Mouse (Mus musculus) thymus, adult 18-20 months (tissue): ENCODE results near the gene Atp2a1.
A peak's percentile ranks its signal among the peaks of the same experiment; 100 is the strongest.

Experiments
- DNase-seq, 2 experiments: peaks; one replicate each; pipeline ENCODE4 v3.0.0; 2022; ENCODE audit warnings: mixed read lengths in 2 of 2

Atp2a1 gene

GRCm38 (mm10) chr7:126448481-126448880 is 14.4 kb downstream of the Atp2a1 start:
- no peak for DNase-seq

- DNase-seq, result no peak
These were observed 16.7 kb downstream of the Atp2a1 start for GRCm38 (mm10) chr7:126446217-126446616.

GRCm38 (mm10) chr7:126445104-126445815 is 17.6 kb downstream of the Atp2a1 start:
- DNase-seq, result no peak

GRCm38 (mm10) chr7:126444536-126444935 is 18.4 kb downstream of the Atp2a1 start:
- DNase-seq, result no peak

- no peak for DNase-seq
These were observed 18.9 kb downstream of the Atp2a1 start for GRCm38 (mm10) chr7:126443997-126444396.

- no peak for DNase-seq
These were observed 22.8 kb downstream of the Atp2a1 start for GRCm38 (mm10) chr7:126440134-126440533.

GRCm38 (mm10) chr7:126436851-126437250 is 26.1 kb downstream of the Atp2a1 start:
- DNase-seq, result no peak

- no peak for DNase-seq
These were observed 27.1 kb downstream of the Atp2a1 start for GRCm38 (mm10) chr7:126435801-126436200.

GRCm38 (mm10) chr7:126434726-126435125 is 28.2 kb downstream of the Atp2a1 start:
- no peak for DNase-seq

GRCm38 (mm10) chr7:126430167-126430566 is 32.7 kb downstream of the Atp2a1 start:
- DNase-seq, result no peak

GRCm38 (mm10) chr7:126429503-126429898 is 33.4 kb downstream of the Atp2a1 start:
- DNase-seq, result no peak

- DNase-seq, result peak; percentile 81 to 87
These were observed 34.0 kb downstream of the Atp2a1 start, which contains the start of gene Rabep2 for GRCm38 (mm10) chr7:126428631-126429502. Gene Rabep2, plus strand, starts transcription at chr7:126428759.

GRCm38 (mm10) chr7:126428154-126428553 is 34.8 kb downstream of the Atp2a1 start:
- DNase-seq, result no peak

- no peak for DNase-seq
These were observed 35.5 kb downstream of the Atp2a1 start for GRCm38 (mm10) chr7:126427323-126427860.

- no peak for DNase-seq
These were observed 38.7 kb downstream of the Atp2a1 start for GRCm38 (mm10) chr7:126424161-126424560.

- no peak for DNase-seq
These were observed 41.2 kb downstream of the Atp2a1 start for GRCm38 (mm10) chr7:126421756-126422155.

GRCm38 (mm10) chr7:126418496-126418895 is 44.4 kb downstream of the Atp2a1 start:
- no peak for DNase-seq

- no peak for DNase-seq
These were observed 45.3 kb downstream of the Atp2a1 start for GRCm38 (mm10) chr7:126417606-126418005.

GRCm38 (mm10) chr7:126417045-126417444 is 45.9 kb downstream of the Atp2a1 start:
- no peak for DNase-seq

GRCm38 (mm10) chr7:126416615-126417014 is 46.3 kb downstream of the Atp2a1 start:
- peak in 1 of 2 experiments; percentile 37 for DNase-seq

GRCm38 (mm10) chr7:126414725-126415124 is 48.2 kb downstream of the Atp2a1 start, which contains the start of gene Cd19:
Gene Cd19, minus strand, starts transcription at chr7:126414889.
- DNase-seq, result no peak

GRCm38 (mm10) chr7:126411061-126411460 is 51.8 kb downstream of the Atp2a1 start:
- DNase-seq, result no peak

- DNase-seq, result no peak
These were observed 54.2 kb downstream of the Atp2a1 start for GRCm38 (mm10) chr7:126408686-126409085.
